Mouse (Mus musculus): ENCODE measurements around the gene Grb10. TPM values are rescaled to one million over a fixed set of nuclear protein-coding genes. Genes with fewer than 3 reads are reported as not detected.

Grb10 gene
- 43.5 TPM for polyA plus RNA-seq (2014; fragmentation: Illumina TruSeq; extraction: RNeasy Lipid Tissue Mini Kit (QIAGEN cat#74804); ENCODE audit: low read depth, low replicate concordance)

GRCm38 (mm10) chr11:12038470-12038985, at the start of gene Grb10:
Gene Grb10 (minus strand): TSS chr11:12038683.

GRCm38 (mm10) chr11:11897645-11898357, 140.7 kb downstream of the Grb10 start, which contains the start of gene Ddc:
Gene Ddc (minus strand): TSS chr11:11898144.

Other genes starting within 250 kb of the Grb10 start
- 0.26 TPM for gene Fignl1, start 229.7 kb downstream of the Grb10 start, polyA plus RNA-seq (2014; fragmentation: Illumina TruSeq; extraction: RNeasy Lipid Tissue Mini Kit (QIAGEN cat#74804); ENCODE audit: low read depth, low replicate concordance)
- 9.3 TPM for gene Ddc, start 140.5 kb downstream of the Grb10 start, polyA plus RNA-seq (2014; fragmentation: Illumina TruSeq; extraction: RNeasy Lipid Tissue Mini Kit (QIAGEN cat#74804); ENCODE audit: low read depth, low replicate concordance)